Mouse (Mus musculus) E14TG2a.4 (cell line): ENCODE results near the gene St3gal3.

Source experiments
- CTCF ChIP-seq: conservative IDR thresholded peaks from 2 replicates; pipeline ENCODE4 v1.5.1; 2014; ENCODE audit warnings: low read length
- NANOG ChIP-seq: IDR thresholded peaks from 2 replicates; pipeline ENCODE4 v1.6.1; 2014; ENCODE audit warnings: borderline replicate concordance, low read length, mixed read lengths

GRCm38 (mm10) chr4:117906196-117906595, 228.5 kb downstream of the St3gal3 start:
- TF ChIP-seq CTCF, result no peak
- no peak for TF ChIP-seq NANOG
